Mouse (Mus musculus) macrophage (primary cell): ENCODE results near the gene Rcan1. TPM values are rescaled to one million over a fixed set of nuclear protein-coding genes. Genes with fewer than 3 reads are reported as not detected.

Source experiments
- H3K27ac ChIP-seq: fragments of 350-480 bp; formaldehyde crosslinking; 2 replicates; pipeline ENCODE4 v1.9.0; 2021
- H3K36me3 ChIP-seq: fragments of 350-480 bp; formaldehyde crosslinking; 2 replicates; pipeline ENCODE4 v1.9.0; 2021; ENCODE audit errors: inconsistent target
- H3K4me3 ChIP-seq: fragments of 350-480 bp; formaldehyde crosslinking; 2 replicates; pipeline ENCODE4 v1.9.0; 2021; ENCODE audit errors: inconsistent target
- H3K79me2 ChIP-seq: fragments of 350-480 bp; formaldehyde crosslinking; 2 replicates; pipeline ENCODE4 v1.9.0; 2021; ENCODE audit errors: inconsistent target
- WGBS: methylation state at CpG from one replicate; pipeline ENCODE4 v1.1.7; 2026; ENCODE audit warnings: inconsistent platforms; ENCODE audit not compliant: missing documents; 5-methylcytosine and 5-hydroxymethylcytosine counted together
- polyA plus RNA-seq: library from polyadenylated mRNA; stranded (reverse); fragments of 250-400 nt; gene quantifications from 3 replicates; pipeline ENCODE4 v1.2.4, GENCODE M21; 2018; ENCODE audit warnings: inconsistent platforms

Gene Rcan1
- polyA plus RNA-seq, 1 experiment from 2014 or later = 30.7 TPM

- no peak overlapping the region for H3K27ac ChIP-seq
- 63% methylated on average over 6 of the region's 6 CpGs for WGBS
- H3K79me2 ChIP-seq = no peaks in the 10 kb centered on the region
- H3K4me3 ChIP-seq = no peak overlapping the region
- H3K36me3 ChIP-seq = no peaks in the 10 kb centered on the region
These were observed 88.2 kb downstream of the Rcan1 start for GRCm38 (mm10) chr16:92382508-92382907.

- Histone ChIP-seq H3K79me2 (no peaks in the 10 kb centered on the region), H3K27ac (no peak overlapping the region), H3K36me3 (no peaks in the 10 kb centered on the region), H3K4me3 (no peak overlapping the region)
- 83% methylated on average over 5 of the region's 6 CpGs for WGBS
These were observed 89.6 kb downstream of the Rcan1 start for GRCm38 (mm10) chr16:92381092-92381491.

GRCm38 (mm10) chr16:92376976-92377375 lies 93.7 kb downstream of the Rcan1 start:
- Histone ChIP-seq H3K79me2 (no peaks in the 10 kb centered on the region), H3K4me3 (no peak overlapping the region), H3K27ac (no peak overlapping the region), H3K36me3 (no peaks in the 10 kb centered on the region)
- 94% methylated on average over 6 of the region's 6 CpGs for WGBS

GRCm38 (mm10) chr16:92371623-92372022 lies 99.0 kb downstream of the Rcan1 start:
- no peaks in the 10 kb centered on the region for H3K36me3 ChIP-seq
- 15% methylated on average over 5 of the region's 5 CpGs for WGBS
- no peaks in the 10 kb centered on the region for H3K79me2 ChIP-seq
- no peak overlapping the region for H3K27ac ChIP-seq
- no peak overlapping the region for H3K4me3 ChIP-seq

- no peak overlapping the region for H3K27ac ChIP-seq
- no peaks in the 10 kb centered on the region for H3K36me3 ChIP-seq
- WGBS = 100% methylated on average over 1 of the region's 2 CpGs
These were observed 101.4 kb downstream of the Rcan1 start for GRCm38 (mm10) chr16:92369260-92369659.

GRCm38 (mm10) chr16:92365477-92365876 lies 105.2 kb downstream of the Rcan1 start:
- Histone ChIP-seq H3K79me2 (no peaks in the 10 kb centered on the region), H3K36me3 (no peaks in the 10 kb centered on the region), H3K4me3 (no peak overlapping the region), H3K27ac (no peak overlapping the region)
- 93% methylated on average over 6 of the region's 7 CpGs for WGBS

More at GRCm38 (mm10) chr16:92369260-92369659, 101.4 kb downstream of the Rcan1 start:
- Histone ChIP-seq H3K4me3 (no peak overlapping the region), H3K79me2 (no peaks in the 10 kb centered on the region)

- H3K79me2 ChIP-seq = no peaks in the 10 kb centered on the region
- no peak overlapping the region for H3K4me3 ChIP-seq
- no peaks in the 10 kb centered on the region for H3K36me3 ChIP-seq
- 88% methylated on average over 7 of the region's 7 CpGs for WGBS
- no peak overlapping the region for H3K27ac ChIP-seq
These were observed 110.0 kb downstream of the Rcan1 start for GRCm38 (mm10) chr16:92360711-92361110.

- Histone ChIP-seq H3K79me2 (no peaks in the 10 kb centered on the region), H3K4me3 (no peak within 1 kb of the TSS), H3K27ac (no peak within 1 kb of the TSS), H3K36me3 (no peaks in the 10 kb centered on the region)
- WGBS = 78% methylated on average over 9 of the region's 9 CpGs
These were observed 111.4 kb downstream of the Rcan1 start, which contains the start of gene Kcne1 for GRCm38 (mm10) chr16:92359229-92359628. TSS of gene Kcne1 (minus strand) at chr16:92359468.

GRCm38 (mm10) chr16:92358734-92359133 lies 111.9 kb downstream of the Rcan1 start:
- no peaks in the 10 kb centered on the region for H3K36me3 ChIP-seq
- no peak overlapping the region for H3K4me3 ChIP-seq
- 50% methylated on average over 9 of the region's 9 CpGs for WGBS
- H3K79me2 ChIP-seq = no peaks in the 10 kb centered on the region
- no peak overlapping the region for H3K27ac ChIP-seq

- Histone ChIP-seq H3K4me3 (no peak overlapping the region), H3K36me3 (no peaks in the 10 kb centered on the region), H3K27ac (no peak overlapping the region), H3K79me2 (no peaks in the 10 kb centered on the region)
- 88% methylated on average over 10 of the region's 10 CpGs for WGBS
These were observed 113.1 kb downstream of the Rcan1 start for GRCm38 (mm10) chr16:92357566-92357965.

- Histone ChIP-seq H3K27ac (no peak overlapping the region), H3K36me3 (no peaks in the 10 kb centered on the region), H3K79me2 (no peaks in the 10 kb centered on the region), H3K4me3 (no peak overlapping the region)
- 91% methylated on average over 9 of the region's 9 CpGs for WGBS
These were observed 113.6 kb downstream of the Rcan1 start for GRCm38 (mm10) chr16:92357023-92357422.

- H3K36me3 ChIP-seq = no peaks in the 10 kb centered on the region
- 90% methylated on average over 11 of the region's 11 CpGs for WGBS
These were observed 114.7 kb downstream of the Rcan1 start for GRCm38 (mm10) chr16:92355982-92356381.

GRCm38 (mm10) chr16:92355366-92355765 lies 115.3 kb downstream of the Rcan1 start:
- Histone ChIP-seq H3K4me3 (no peak overlapping the region), H3K27ac (no peak overlapping the region), H3K79me2 (no peaks in the 10 kb centered on the region), H3K36me3 (no peaks in the 10 kb centered on the region)
- 37% methylated on average over 5 of the region's 5 CpGs for WGBS

More at GRCm38 (mm10) chr16:92355982-92356381, 114.7 kb downstream of the Rcan1 start:
- Histone ChIP-seq H3K79me2 (no peaks in the 10 kb centered on the region), H3K4me3 (no peak overlapping the region), H3K27ac (no peak overlapping the region)

GRCm38 (mm10) chr16:92353897-92354296 lies 116.8 kb downstream of the Rcan1 start:
- H3K79me2 ChIP-seq = no peaks in the 10 kb centered on the region
- H3K4me3 ChIP-seq = no peak overlapping the region
- no peaks in the 10 kb centered on the region for H3K36me3 ChIP-seq
- no peak overlapping the region for H3K27ac ChIP-seq
- 70% methylated on average over 2 of the region's 2 CpGs for WGBS

GRCm38 (mm10) chr16:92353295-92353694 lies 117.4 kb downstream of the Rcan1 start:
- H3K4me3 ChIP-seq = no peak overlapping the region
- no peaks in the 10 kb centered on the region for H3K36me3 ChIP-seq
- H3K27ac ChIP-seq = no peak overlapping the region
- WGBS = 92% methylated on average over 12 of the region's 12 CpGs
- H3K79me2 ChIP-seq = no peaks in the 10 kb centered on the region

GRCm38 (mm10) chr16:92348941-92349340 lies 121.7 kb downstream of the Rcan1 start:
- H3K36me3 ChIP-seq = no peaks in the 10 kb centered on the region
- H3K4me3 ChIP-seq = no peak overlapping the region
- 88% methylated on average over 12 of the region's 12 CpGs for WGBS
- no peak overlapping the region for H3K27ac ChIP-seq
- H3K79me2 ChIP-seq = no peaks in the 10 kb centered on the region
